Mouse (Mus musculus) MEL (cell line): Measurements from ENCODE around the gene Fam69b. TPM values are rescaled to one million over a fixed set of nuclear protein-coding genes. Genes with fewer than 3 reads are reported as not detected.

Source experiments
- DNase-seq: peaks from one replicate; pipeline ENCODE4 v3.0.0; 2011; ENCODE audit warnings: low read depth, low spot score
- H3K27ac ChIP-seq: 2 replicates; pipeline ENCODE4 v1.5.1; 2012; ENCODE audit warnings: low read depth, mild to moderate bottlenecking, control low read depth, low read length, moderate library complexity; ENCODE audit not compliant: control insufficient read depth
- H3K27me3 ChIP-seq, 2 experiments: fragments of 150-350 bp in 1 of 2; sonication (generic) in 1 of 2; 2 replicates each; pipeline ENCODE4 v1.6.1; 2012; ENCODE audit warnings: low read length in 2 of 2, mild to moderate bottlenecking in 2 of 2, improper control_type of control experiment in 1 of 2, moderate library complexity in 1 of 2; ENCODE audit not compliant: insufficient read depth in 2 of 2, control insufficient read depth in 1 of 2
- H3K36me3 ChIP-seq, 2 experiments: 2 replicates each; pipeline ENCODE4 v1.6.1; 2012 to 2014; ENCODE audit warnings: low read length in 2 of 2, improper control_type of control experiment in 1 of 2, inconsistent platforms in 1 of 2, mild to moderate bottlenecking in 1 of 2; ENCODE audit not compliant: insufficient read depth in 2 of 2, control insufficient read depth in 1 of 2
- H3K4me1 ChIP-seq, 2 experiments: fragments of 150-350 bp in 1 of 2; sonication (generic) in 1 of 2; 2 replicates each; pipeline ENCODE4 v1.6.1; 2012; ENCODE audit warnings: low read length in 2 of 2, improper control_type of control experiment in 1 of 2, mild to moderate bottlenecking in 1 of 2; ENCODE audit not compliant: insufficient read depth in 2 of 2, control insufficient read depth in 1 of 2
- H3K4me3 ChIP-seq, 2 experiments: fragments of 150-350 bp in 1 of 2; sonication (generic) in 1 of 2; 2 replicates each; pipeline ENCODE4 v1.5.1; 2012; ENCODE audit warnings: low read depth in 2 of 2, low read length in 2 of 2, mild to moderate bottlenecking in 2 of 2, moderate library complexity in 2 of 2, control low read depth in 1 of 2, improper control_type of control experiment in 1 of 2; ENCODE audit not compliant: control insufficient read depth in 1 of 2, insufficient read depth in 1 of 2
- H3K79me2 ChIP-seq: 2 replicates; pipeline ENCODE4 v1.6.1; 2012; ENCODE audit warnings: mild to moderate bottlenecking, low read length, moderate library complexity; ENCODE audit not compliant: control insufficient read depth, poor library complexity, insufficient read depth
- H3K9ac ChIP-seq: 2 replicates; pipeline ENCODE4 v1.6.1; 2012; ENCODE audit warnings: low read depth, mild to moderate bottlenecking, control low read depth, low read length, moderate library complexity; ENCODE audit not compliant: control insufficient read depth, poor library complexity, severe bottlenecking
- H3K9me3 ChIP-seq: fragments of 150-350 bp; sonication (generic); replicated peaks from 2 replicates; pipeline ENCODE4 v1.6.1; 2012; ENCODE audit warnings: mild to moderate bottlenecking, low read length, improper control_type of control experiment, moderate library complexity; ENCODE audit not compliant: insufficient read depth
- BHLHE40 ChIP-seq: IDR thresholded peaks from 2 replicates; pipeline ENCODE4 v1.6.1; 2012; ENCODE audit warnings: low read depth, mild to moderate bottlenecking, inconsistent platforms, low read length, improper control_type of control experiment, borderline replicate concordance
- CHD2 ChIP-seq: IDR thresholded peaks from 2 replicates; pipeline ENCODE4 v1.6.1; 2011; ENCODE audit warnings: low read length, improper control_type of control experiment
- CTCF ChIP-seq, 3 experiments: IDR thresholded peaks in 2 of 3; conservative IDR thresholded peaks in 1 of 3; 2 replicates each; pipeline ENCODE4 v1.5.1; 2011 to 2012; ENCODE audit warnings: low read length in 3 of 3, low read depth in 2 of 3, mild to moderate bottlenecking in 2 of 3, improper control_type of control experiment in 1 of 3, inconsistent platforms in 1 of 3, mixed read lengths in 1 of 3, moderate library complexity in 1 of 3; ENCODE audit not compliant: control insufficient read depth in 1 of 3, insufficient read depth in 1 of 3, poor library complexity in 1 of 3, severe bottlenecking in 1 of 3
- E2F4 ChIP-seq: IDR thresholded peaks from 2 replicates; pipeline ENCODE4 v1.6.1; 2011; ENCODE audit warnings: low read depth, low read length, improper control_type of control experiment, borderline replicate concordance
- ELF1 ChIP-seq: IDR thresholded peaks from 2 replicates; pipeline ENCODE4 v1.6.1; 2014; ENCODE audit warnings: low read depth, mild to moderate bottlenecking, inconsistent platforms, low read length, improper control_type of control experiment, moderate library complexity
- ETS1 ChIP-seq: IDR thresholded peaks from 2 replicates; pipeline ENCODE4 v1.6.1; 2012; ENCODE audit warnings: low read depth, mild to moderate bottlenecking, inconsistent platforms, low read length, improper control_type of control experiment, moderate library complexity
- GABPA ChIP-seq: IDR thresholded peaks from 2 replicates; pipeline ENCODE4 v1.6.1; 2012; ENCODE audit warnings: low read depth, mild to moderate bottlenecking, inconsistent platforms, low read length, improper control_type of control experiment, moderate library complexity
- JUND ChIP-seq: IDR thresholded peaks from 2 replicates; pipeline ENCODE4 v1.6.1; 2011; ENCODE audit warnings: low read depth, mild to moderate bottlenecking, improper control_type of control experiment, low read length
- MAX ChIP-seq: IDR thresholded peaks from 2 replicates; pipeline ENCODE4 v1.6.1; 2011; ENCODE audit warnings: low read length, improper control_type of control experiment
- MAZ ChIP-seq: IDR thresholded peaks from 2 replicates; pipeline ENCODE4 v1.6.1; 2012; ENCODE audit warnings: low read depth, mild to moderate bottlenecking, inconsistent platforms, low read length, improper control_type of control experiment
- MEF2A ChIP-seq: IDR thresholded peaks from 2 replicates; pipeline ENCODE4 v1.6.1; 2014; ENCODE audit warnings: low read depth, mild to moderate bottlenecking, inconsistent platforms, low read length, improper control_type of control experiment; ENCODE audit not compliant: poor library complexity, insufficient replicate concordance, severe bottlenecking; ENCODE audit errors: extremely low read depth
- NELFE ChIP-seq: IDR thresholded peaks from 2 replicates; pipeline ENCODE4 v1.6.1; 2011; ENCODE audit warnings: low read depth, low read length, improper control_type of control experiment
- NRF1 ChIP-seq: IDR thresholded peaks from 2 replicates; pipeline ENCODE4 v1.6.1; 2014; ENCODE audit warnings: low read depth, mild to moderate bottlenecking, inconsistent platforms, low read length, improper control_type of control experiment, moderate library complexity; ENCODE audit not compliant: poor library complexity, insufficient read depth, severe bottlenecking
- POLR2A ChIP-seq, 2 experiments: IDR thresholded peaks; 2 replicates each; pipeline ENCODE4 v1.6.1; 2011 to 2012; ENCODE audit warnings: low read length in 2 of 2, mild to moderate bottlenecking in 2 of 2, control low read depth in 1 of 2, improper control_type of control experiment in 1 of 2, low read depth in 1 of 2, moderate library complexity in 1 of 2; ENCODE audit not compliant: control insufficient read depth in 1 of 2, insufficient read depth in 1 of 2, poor library complexity in 1 of 2
- POLR2AphosphoS5 ChIP-seq: IDR thresholded peaks from 2 replicates; pipeline ENCODE4 v1.6.1; 2012; ENCODE audit warnings: low read depth, borderline replicate concordance, mild to moderate bottlenecking, inconsistent platforms, low read length, moderate library complexity, mixed read lengths
- RAD21 ChIP-seq: IDR thresholded peaks from 2 replicates; pipeline ENCODE4 v1.6.1; 2011; ENCODE audit warnings: mild to moderate bottlenecking, low read depth, low read length, improper control_type of control experiment
- RCOR1 ChIP-seq: IDR thresholded peaks from 2 replicates; pipeline ENCODE4 v1.6.1; 2012; ENCODE audit warnings: low read depth, mild to moderate bottlenecking, inconsistent platforms, low read length, improper control_type of control experiment
- SIN3A ChIP-seq: IDR thresholded peaks from 2 replicates; pipeline ENCODE4 v1.6.1; 2012; ENCODE audit warnings: low read length, improper control_type of control experiment, inconsistent platforms
- SMC3 ChIP-seq: IDR thresholded peaks from 2 replicates; pipeline ENCODE4 v1.6.1; 2011; ENCODE audit warnings: low read depth, low read length, improper control_type of control experiment
- UBTF ChIP-seq: IDR thresholded peaks from 2 replicates; pipeline ENCODE4 v1.6.1; 2012; ENCODE audit warnings: low read depth, mild to moderate bottlenecking, inconsistent platforms, low read length, improper control_type of control experiment, moderate library complexity, borderline replicate concordance; ENCODE audit not compliant: insufficient read depth
- USF1 ChIP-seq: IDR thresholded peaks from 2 replicates; pipeline ENCODE4 v1.6.1; 2014; ENCODE audit warnings: low read depth, mild to moderate bottlenecking, inconsistent platforms, low read length, improper control_type of control experiment, moderate library complexity
- USF2 ChIP-seq, 2 experiments: IDR thresholded peaks; 2 replicates each; pipeline ENCODE4 v1.6.1; 2011 to 2012; ENCODE audit warnings: improper control_type of control experiment in 2 of 2, low read length in 2 of 2, borderline replicate concordance in 1 of 2, inconsistent platforms in 1 of 2, low read depth in 1 of 2, mild to moderate bottlenecking in 1 of 2; ENCODE audit not compliant: insufficient read depth in 1 of 2
- ZC3H11A ChIP-seq: IDR thresholded peaks from 2 replicates; pipeline ENCODE4 v1.6.1; 2012; ENCODE audit warnings: low read depth, mild to moderate bottlenecking, inconsistent platforms, low read length, improper control_type of control experiment
- ZNF384 ChIP-seq: IDR thresholded peaks from 2 replicates; pipeline ENCODE4 v1.6.1; 2012; ENCODE audit warnings: low read depth, mild to moderate bottlenecking, inconsistent platforms, low read length, improper control_type of control experiment
- polyA plus RNA-seq, 2 experiments: library from polyadenylated mRNA; stranded (reverse) in 1 of 2; unstranded in 1 of 2; fragments of >175 nt in 1 of 2; fragments of >200 nt in 1 of 2; gene quantifications; 2 replicates each; pipeline versions ENCODE4 v1.2.1 to v1.2.4; 2012; ENCODE audit warnings: low replicate concordance in 2 of 2, low read depth in 1 of 2; ENCODE audit not compliant: insufficient read length in 2 of 2, insufficient read depth in 1 of 2, missing spikeins in 1 of 2
- total RNA-seq: library from RNA; depleted of rRNA; stranded (reverse); fragments of 300-350 nt; gene quantifications from 2 replicates; pipeline ENCODE4 v1.2.3, GENCODE M21; 2012

Fam69b gene
- total and polyA plus RNA-seq, 3 experiments = 0.42 to 0.67 TPM; not detected in 1

DNA sequence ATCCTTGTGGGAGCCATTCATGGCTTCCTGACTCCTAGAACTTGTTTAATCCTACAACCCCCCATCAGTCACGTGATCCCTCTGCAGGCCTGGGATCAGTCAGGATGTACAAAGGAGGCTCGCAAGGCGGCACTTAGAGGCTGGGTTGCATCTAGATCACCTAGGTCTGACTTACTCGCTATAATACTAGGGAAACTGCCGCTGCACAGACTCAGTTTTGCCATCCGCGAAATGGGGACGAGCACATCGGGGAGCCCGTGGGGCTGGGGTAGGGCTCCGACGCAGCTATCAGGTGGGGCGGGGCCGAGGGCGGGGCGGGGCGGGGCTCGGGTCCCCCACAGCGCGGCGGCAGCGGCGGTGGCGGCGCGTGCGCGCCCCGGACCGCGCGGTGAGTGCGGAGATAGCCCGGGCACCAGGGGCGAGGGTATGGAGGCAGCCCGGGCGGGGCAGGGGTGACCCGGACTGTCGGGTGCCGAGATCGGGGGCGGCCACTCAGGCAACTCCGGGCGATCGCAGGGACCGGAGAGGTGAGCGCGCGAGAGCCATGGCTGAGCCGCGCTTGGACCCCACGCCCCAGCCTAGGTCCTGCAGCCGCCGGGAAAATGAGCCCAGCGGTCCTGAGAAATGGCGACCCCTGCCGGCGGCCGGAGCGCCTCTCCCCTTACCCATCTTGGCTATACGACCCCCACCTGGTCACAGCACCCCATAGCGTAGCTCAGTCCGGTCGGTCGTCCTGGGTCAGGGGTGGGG, 41.8 kb upstream of the Fam69b start, which contains the start of gene Gm20532:
Gm20532 (plus strand) TSS at position 346 of the 750 bp plus-strand sequence.
- Histone ChIP-seq H3K36me3 (peaks cover 0 to 11% of the 10 kb centered on the region in 2 experiments; a peak in 2 of 4 replicates), H3K79me2 (no peaks in the 10 kb centered on the region; the same call in 1 of the 2 replicates), H3K4me1 (peaks cover 4 to 21% of the 10 kb centered on the region in 2 experiments; a peak in 3 of 4 replicates), H3K9ac (peak within 1 kb of the TSS; percentile 84), H3K9me3 (no peaks in the 10 kb centered on the region), H3K4me3 (peak within 1 kb of the TSS; percentile 81 to 93), H3K27ac (peak within 1 kb of the TSS; percentile 48), H3K27me3 (no peaks in the 10 kb centered on the region)
- DNase-seq = peak; percentile 77
- TF ChIP-seq SIN3A (0 out of 2 replicates have a peak, but pooled peaks have one; percentile 35), NRF1 (peak; percentile 69), BHLHE40 (peak; percentile 48; the same call in 1 of the 2 replicates), RCOR1 (peak; percentile 48; the same call in 1 of the 2 replicates), E2F4 (0 out of 2 replicates have a peak, but pooled peaks have one; percentile 20), CTCF (IDR thresholded peaks at IDR 0.05 in 2 of 3, conservative IDR thresholded peaks at IDR 0.05 in 1 of 3; ENCODE audit: control insufficient read depth in 1 of 3, insufficient read depth in 1 of 3, low read depth in 2 of 3, low read length in 3 of 3, poor library complexity in 1 of 3, severe bottlenecking in 1 of 3) (peak; percentile 47 to 85 (median 62); a peak in 5 of 6 replicates), ZC3H11A (peak; percentile 22), RAD21 (peak; percentile 31), SMC3 (peak; percentile 47), ELF1 (no peak), ZNF384 (no peak), POLR2AphosphoS5 (no peak), MAX (no peak), GABPA (no peak), JUND (no peak), USF1 (peak; percentile 86), CHD2 (no peak), MEF2A (0 out of 2 replicates have a peak, but pooled peaks have one; percentile 6), POLR2A (IDR thresholded peaks at IDR 0.05; ENCODE audit: control insufficient read depth in 1 of 2, insufficient read depth in 1 of 2, low read depth in 1 of 2, low read length in 2 of 2, poor library complexity in 1 of 2) (peak; percentile 66 to 86; a peak in 2 of 4 replicates), ETS1 (no peak), USF2 (IDR thresholded peaks at IDR 0.05; ENCODE audit: borderline replicate concordance in 1 of 2, insufficient read depth in 1 of 2, low read depth in 1 of 2, low read length in 2 of 2) (peak in 1 of 2 experiments; percentile 51; a peak in 1 of 4 replicates), MAZ (peak; percentile 71; the same call in 1 of the 2 replicates), NELFE (peak; percentile 74), UBTF (no peak)
